Mouse (Mus musculus) lung, postnatal 0 days (tissue): ENCODE measurements around the gene Iqsec1.

Experiments used
- CTCF ChIP-seq: IDR thresholded peaks from 2 replicates; pipeline ENCODE4 v1.5.1; 2016; ENCODE audit warnings: antibody characterized with exemption, mild to moderate bottlenecking
- EP300 ChIP-seq: IDR thresholded peaks from 2 replicates; pipeline ENCODE4 v1.6.1; 2016; ENCODE audit warnings: antibody characterized with exemption, mild to moderate bottlenecking, control low read depth

GRCm38 (mm10) chr6:90643057-90643456 is 345.4 kb downstream of the Iqsec1 start:
- no peak for TF ChIP-seq EP300
- TF ChIP-seq CTCF = no peak
